Mouse (Mus musculus) kidney, postnatal 10 days (tissue): ENCODE data around the gene Incenp.
"Not testable (repeated sequence)": the region's sequence is repeated elsewhere in the genome, so short reads cannot be mapped to it uniquely, and the experiment has no call there.

Source experiments
- DNase-seq: peaks from one replicate; pipeline ENCODE4 v3.0.0; 2021; ENCODE audit warnings: mixed read lengths

Incenp gene

GRCm38 (mm10) chr19:9917727-9918126 is 18.4 kb upstream of the Incenp start:
- no peak for DNase-seq

DNA sequence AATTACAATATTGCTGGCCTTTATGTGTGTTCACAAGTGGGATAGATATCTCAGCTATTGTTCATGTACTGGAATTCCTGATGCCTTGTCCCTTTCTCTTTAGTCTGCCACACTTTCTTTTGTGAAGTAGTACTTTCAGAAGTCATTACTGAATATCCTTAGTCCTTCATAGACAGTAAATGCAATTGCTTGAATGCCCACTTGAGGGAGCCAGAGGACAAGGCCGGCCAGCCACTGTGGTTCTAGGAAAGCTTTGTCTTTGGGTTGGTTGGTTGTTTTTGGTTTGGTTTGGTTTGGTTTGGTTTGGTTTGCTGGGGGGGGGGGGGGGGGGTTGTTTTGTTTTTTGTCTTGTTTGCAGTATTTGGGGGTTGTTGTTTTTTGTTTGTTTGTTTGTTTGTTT is 16.6 kb upstream of the Incenp start:
- peak; percentile 90 for DNase-seq

- no peak for DNase-seq
Observed at GRCm38 (mm10) chr19:9914346-9914745, 15.0 kb upstream of the Incenp start.

GRCm38 (mm10) chr19:9913784-9914183 is 14.4 kb upstream of the Incenp start:
- no peak for DNase-seq

DNA sequence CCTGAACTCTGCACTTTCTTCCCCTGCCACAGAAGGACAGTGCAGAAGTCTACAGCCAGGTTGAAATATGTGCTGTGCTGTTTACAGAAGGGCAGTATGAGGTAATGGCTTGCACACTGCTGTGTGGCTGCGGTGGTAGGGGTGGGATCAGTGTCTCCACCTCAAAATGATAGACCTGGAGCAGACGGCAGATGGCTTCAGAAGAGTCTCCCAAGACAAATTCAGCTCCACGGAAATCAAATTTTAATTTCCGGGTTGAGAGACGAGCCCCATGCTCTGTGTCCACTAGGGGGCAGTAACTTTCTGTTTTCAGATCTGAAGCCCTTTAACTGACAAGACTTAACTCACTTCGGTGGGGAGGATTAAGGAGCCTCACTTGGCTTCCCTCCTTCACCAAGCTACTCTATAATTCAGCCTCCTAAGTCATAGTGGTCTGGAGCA is 12.0 kb upstream of the Incenp start:
- DNase-seq: peak; percentile 47

GRCm38 (mm10) chr19:9909351-9909750 is 10.0 kb upstream of the Incenp start:
- DNase-seq: no peak

- not testable (repeated sequence) for DNase-seq
Observed at GRCm38 (mm10) chr19:9900696-9901095, 1.3 kb upstream of the Incenp start.

DNA sequence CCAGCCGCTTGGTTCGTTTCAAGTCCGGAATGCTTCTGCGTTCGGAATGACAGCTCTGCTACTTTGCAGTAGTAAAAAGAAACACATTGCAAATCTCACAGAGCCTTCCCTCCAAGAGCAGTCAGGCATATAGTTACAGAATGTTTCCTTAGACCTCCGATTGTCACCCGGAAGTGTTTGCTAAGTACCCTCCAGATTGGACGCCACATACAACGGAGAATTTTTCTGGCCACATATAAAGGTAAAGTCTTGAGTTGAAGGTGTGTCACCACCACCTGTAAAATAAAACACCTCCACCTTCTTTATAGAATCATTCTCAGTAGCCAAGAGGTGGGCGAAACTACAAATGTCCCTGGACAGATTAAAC is 412 bp upstream of the Incenp start:
- no peak for DNase-seq

DNA sequence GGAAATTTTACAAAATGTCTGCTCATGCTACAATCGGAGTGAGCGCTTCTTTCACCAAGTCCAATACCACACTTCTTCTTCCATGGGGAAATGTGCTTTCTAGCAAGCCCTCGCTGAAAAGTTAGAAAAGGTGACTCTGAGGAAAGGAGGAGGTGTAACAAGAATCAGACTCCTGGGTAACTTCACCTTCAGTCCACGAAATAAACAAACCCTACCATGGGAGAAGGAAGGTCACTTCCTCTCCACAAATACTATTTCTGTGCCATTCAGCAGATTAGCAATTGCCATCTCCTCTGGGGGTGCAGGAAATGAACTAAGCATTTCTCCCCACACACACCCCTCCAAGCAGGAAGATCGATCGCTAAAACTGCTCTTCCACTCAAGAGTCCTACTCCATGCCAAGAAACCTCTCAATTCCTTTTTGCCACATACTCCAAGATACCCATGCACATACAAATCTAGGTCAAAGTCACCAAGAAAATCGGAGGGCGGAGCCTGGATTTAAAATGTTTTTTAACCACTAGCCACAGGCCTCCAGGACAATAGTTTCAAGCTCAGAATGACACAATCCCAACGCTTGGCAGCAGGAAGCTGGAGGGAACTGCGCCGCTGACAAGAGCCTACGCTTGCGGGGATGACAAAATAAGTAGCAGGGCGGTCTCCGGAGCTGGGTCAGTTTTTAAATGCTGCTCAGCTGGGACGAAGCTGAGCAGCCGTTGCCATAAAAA is 848 bp downstream of the Incenp start:
- DNase-seq: peak; percentile 29

- DNase-seq: no peak
Observed at GRCm38 (mm10) chr19:9896067-9896466, 3.3 kb downstream of the Incenp start.

DNA sequence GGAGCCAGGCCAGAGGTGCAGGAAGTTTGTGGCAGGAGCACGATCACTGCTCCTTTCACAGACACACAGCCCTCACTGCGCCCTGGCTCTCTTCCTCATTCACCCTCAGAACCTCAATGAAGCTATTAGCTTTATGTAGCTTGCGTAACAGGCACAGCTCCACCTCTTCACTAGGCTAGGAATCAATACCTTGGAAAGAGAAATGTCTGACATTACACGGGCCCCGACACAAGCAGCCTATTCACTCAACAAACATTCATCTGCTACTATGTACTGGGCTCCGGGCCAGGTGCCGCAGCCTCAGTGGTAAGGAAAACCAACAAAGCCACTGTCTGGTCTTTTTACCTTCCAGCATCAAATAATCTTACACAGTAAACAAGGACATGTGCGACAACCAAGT is 12.6 kb downstream of the Incenp start:
- DNase-seq: no peak

- no peak for DNase-seq
Observed at GRCm38 (mm10) chr19:9886348-9886747, 13.0 kb downstream of the Incenp start.

- DNase-seq: no peak
Observed at GRCm38 (mm10) chr19:9878186-9878835, 21.0 kb downstream of the Incenp start.

GRCm38 (mm10) chr19:9865466-9865865 is 33.9 kb downstream of the Incenp start:
- no peak for DNase-seq

DNA sequence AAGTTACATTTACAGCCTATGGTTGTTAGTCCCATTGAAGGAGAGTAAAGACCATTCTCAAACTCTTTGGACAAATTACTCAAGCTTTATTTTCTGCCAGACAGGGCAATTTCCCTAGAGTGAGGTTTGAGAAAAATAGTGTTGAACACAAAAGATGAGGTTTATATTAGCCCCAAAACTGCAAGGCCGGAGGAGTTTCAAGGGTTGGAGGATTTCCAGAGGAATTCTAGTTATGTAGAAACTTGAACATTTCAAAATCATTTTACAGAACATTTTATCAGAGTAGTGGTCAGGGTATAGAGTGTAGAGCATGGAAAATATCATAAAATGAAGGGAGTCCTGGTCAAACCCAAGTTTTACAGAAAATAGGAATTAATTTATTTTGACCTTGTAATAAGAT is 34.5 kb downstream of the Incenp start:
- no peak for DNase-seq

DNA sequence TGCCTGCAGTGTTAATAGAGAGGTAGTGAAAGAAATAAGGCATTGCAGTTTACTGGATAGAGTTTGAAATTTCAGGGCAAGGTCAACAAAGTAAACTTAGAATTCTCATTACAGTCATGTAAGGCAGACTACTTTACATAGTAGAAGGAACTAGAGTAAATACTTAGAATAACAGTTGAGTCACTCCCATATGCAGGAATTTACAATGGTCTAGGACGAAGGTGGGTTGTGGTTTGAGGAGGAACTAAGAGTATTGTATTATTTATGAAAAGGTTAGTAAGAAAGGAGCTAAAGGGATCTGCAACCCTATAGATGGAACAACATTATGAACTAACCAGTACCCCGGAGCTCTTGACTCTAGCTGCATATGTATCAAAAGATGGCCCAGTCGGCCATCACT is 38.5 kb downstream of the Incenp start:
- DNase-seq: not testable (repeated sequence)

DNA sequence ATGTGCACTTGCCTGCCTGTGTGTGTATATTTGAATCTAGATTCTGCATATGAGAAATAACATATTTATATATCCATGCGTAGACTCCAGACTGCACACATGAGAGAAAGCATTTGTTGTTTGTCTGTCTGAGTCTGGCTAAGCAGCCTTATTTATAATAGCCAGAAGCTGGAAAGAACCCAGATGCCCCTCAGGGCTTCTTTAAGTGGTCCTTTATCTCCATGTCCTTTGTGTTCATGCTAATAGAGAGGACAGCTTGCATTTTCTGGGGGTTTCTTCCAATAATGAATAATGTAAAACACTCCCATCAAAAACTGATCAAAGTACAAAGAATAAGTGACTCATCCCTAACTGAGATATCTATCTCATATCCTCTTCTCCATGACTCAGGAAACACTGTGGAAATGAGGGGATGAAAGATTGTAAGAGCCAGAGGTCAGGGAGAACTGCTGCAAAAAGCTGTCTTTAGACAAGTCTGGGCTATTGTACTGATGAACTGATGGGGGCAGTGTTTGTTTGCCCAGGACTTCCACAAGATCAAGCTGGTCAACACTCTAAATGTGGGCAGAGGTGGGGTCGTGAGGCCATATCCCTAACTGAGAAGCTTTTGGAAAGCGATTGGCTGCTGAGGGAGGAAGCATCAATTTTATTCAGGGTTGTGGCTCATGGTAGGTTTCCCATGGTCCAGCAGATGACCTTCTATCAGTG is 49.8 kb downstream of the Incenp start:
- not testable (repeated sequence) for DNase-seq

- no peak for DNase-seq
Observed at GRCm38 (mm10) chr19:9847262-9847661, 52.1 kb downstream of the Incenp start, which contains the start of gene Scgb2a2. Gene Scgb2a2 (plus strand): TSS chr19:9847562.

DNA sequence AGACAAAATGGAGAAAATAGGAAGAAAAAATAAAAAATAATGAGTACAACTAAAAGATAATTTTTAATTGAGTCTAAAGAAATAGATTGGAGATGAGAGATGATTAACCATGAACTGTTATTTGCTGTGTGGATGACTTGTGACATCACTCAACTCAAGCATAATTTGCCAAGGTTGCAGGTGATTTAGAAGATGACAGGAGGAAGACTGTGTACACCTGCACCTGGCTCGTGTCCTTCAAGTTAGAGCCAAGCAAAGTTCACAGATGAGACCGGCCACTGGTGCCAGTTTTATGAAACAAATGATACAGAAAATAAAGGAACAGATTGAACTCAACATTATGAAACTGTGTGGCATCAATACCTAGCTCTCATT is 62.0 kb downstream of the Incenp start:
- DNase-seq: no peak

- peak; percentile 77 for DNase-seq
Observed at GRCm38 (mm10) chr19:9836581-9837340, 62.6 kb downstream of the Incenp start.
